ENCODE assay signal across 24 mouse cellular contexts in the genomic region with DNA sequence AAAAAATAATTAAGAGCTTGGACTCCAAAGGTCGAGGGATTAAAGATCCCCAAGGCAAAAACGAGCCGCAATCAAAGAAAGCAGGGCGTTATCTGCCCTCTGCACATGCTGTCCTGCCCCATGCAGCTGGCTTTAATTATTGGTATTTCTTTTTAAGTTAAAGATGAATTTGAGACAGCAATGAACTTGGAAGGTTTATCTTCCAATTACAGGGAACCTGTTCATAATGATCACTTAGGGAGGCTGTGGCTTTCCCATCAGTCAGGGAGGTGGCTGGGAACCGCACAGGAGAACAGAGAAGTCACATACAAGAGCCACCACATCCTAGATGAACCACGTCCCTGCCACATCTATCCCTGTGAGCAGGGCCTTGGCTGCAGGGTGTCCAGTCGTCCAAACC.
"Had no signal": no experiment of that assay in that cellular context is flagged by ENCODE, and none has a peak within 500 bp of the region (broad histone marks: within the 10 kb centered on the region; RNA-seq: fewer than 3 reads in every experiment).

No protein-coding gene starts in this region.

- H3K27ac ChIP-seq: gastrocnemius, adult 2 months; heart, embryonic 10.5 days; hindbrain, embryonic 10.5 days; hindbrain, embryonic 14.5 days; intestine, embryonic 15.5 days; layer of hippocampus, adult 2 months; left cerebral cortex, adult 2 months; limb, embryonic 13.5 days; limb, embryonic 15.5 days had no signal

- H3K36me3 ChIP-seq: heart, embryonic 10.5 days; heart, embryonic 12.5 days; hindbrain, embryonic 10.5 days; hindbrain, embryonic 12.5 days; intestine, embryonic 15.5 days; limb, embryonic 13.5 days; limb, embryonic 15.5 days had no signal

- H3K27me3 ChIP-seq: heart, embryonic 12.5 days; intestine, embryonic 15.5 days had no signal

- DNase-seq: gastrocnemius, postnatal 10 days; heart, adult 18-20 months; heart, postnatal 10 days; heart, postnatal 4 days; kidney, adult 18-20 months; kidney, adult 8-10 months; kidney, postnatal 10 days; kidney, postnatal 25 days; kidney, postnatal 4 days; left cerebral cortex, postnatal 4 days had no signal

- H3K9me3 ChIP-seq: heart, embryonic 10.5 days; hindbrain, embryonic 10.5 days; hindbrain, embryonic 12.5 days; intestine, embryonic 15.5 days; limb, embryonic 13.5 days; limb, embryonic 15.5 days had no signal

- ATAC-seq: hindbrain, embryonic 16.5 days; inflammation-experienced regulatory T-cells, adult 6 months; intestine, embryonic 15.5 days; intestine, postnatal 0 days had no signal

- H3K4me2 ChIP-seq: heart, embryonic 12.5 days; hindbrain, embryonic 12.5 days; hindbrain, embryonic 14.5 days; intestine, embryonic 15.5 days; limb, embryonic 13.5 days; limb, embryonic 15.5 days had no signal

- H3K4me3 ChIP-seq: gastrocnemius, adult 2 months; heart, embryonic 10.5 days; heart, embryonic 12.5 days; hindbrain, embryonic 10.5 days; hindbrain, embryonic 12.5 days; intestine, embryonic 15.5 days; layer of hippocampus, adult 2 months; left cerebral cortex, adult 2 months; limb, embryonic 13.5 days; limb, embryonic 15.5 days had no signal

- H3K4me1 ChIP-seq: heart, embryonic 12.5 days; intestine, embryonic 15.5 days; limb, embryonic 15.5 days had no signal

- H3K9ac ChIP-seq: heart, embryonic 12.5 days; hindbrain, embryonic 12.5 days; hindbrain, embryonic 14.5 days; intestine, embryonic 15.5 days; limb, embryonic 13.5 days; limb, embryonic 15.5 days had no signal
